Mouse (Mus musculus): ENCODE results near the gene Kcnh7.
"Not testable (repeated sequence)": the region's sequence is repeated elsewhere in the genome, so short reads cannot be mapped to it uniquely, and the experiment has no call there.

Kcnh7 gene

GRCm38 (mm10) chr2:62717270-62717669 is 466.8 kb downstream of the Kcnh7 start:
- no peak for DNase-seq (ENCODE audit: low spot score in 2 of 2)

- DNase-seq (ENCODE audit: low spot score in 2 of 2): no peak
Observed at GRCm38 (mm10) chr2:62715260-62715659, 468.8 kb downstream of the Kcnh7 start.

- DNase-seq (ENCODE audit: low spot score in 2 of 2): not testable (repeated sequence)
Observed at GRCm38 (mm10) chr2:62714362-62714761, 469.7 kb downstream of the Kcnh7 start.

- no peak for DNase-seq (ENCODE audit: low spot score in 2 of 2)
Observed at GRCm38 (mm10) chr2:62709633-62710032, 474.5 kb downstream of the Kcnh7 start.

- no peak for DNase-seq (ENCODE audit: low spot score in 2 of 2)
Observed at GRCm38 (mm10) chr2:62706313-62706712, 477.8 kb downstream of the Kcnh7 start.

GRCm38 (mm10) chr2:62685934-62686333 is 498.2 kb downstream of the Kcnh7 start:
- DNase-seq (ENCODE audit: low spot score in 2 of 2): no peak

- no peak for DNase-seq (ENCODE audit: low spot score in 2 of 2)
Observed at GRCm38 (mm10) chr2:62684989-62685595, 499.0 kb downstream of the Kcnh7 start.

GRCm38 (mm10) chr2:62681667-62682066 is 502.4 kb downstream of the Kcnh7 start:
- DNase-seq (ENCODE audit: low spot score in 2 of 2): no peak

GRCm38 (mm10) chr2:62672788-62673187 is 511.3 kb downstream of the Kcnh7 start:
- no peak for DNase-seq (ENCODE audit: low spot score in 2 of 2)

GRCm38 (mm10) chr2:62670767-62671166 is 513.3 kb downstream of the Kcnh7 start:
- no peak for DNase-seq (ENCODE audit: low spot score in 2 of 2)

- no peak for DNase-seq (ENCODE audit: low spot score in 2 of 2)
Observed at GRCm38 (mm10) chr2:62670301-62670700, 513.8 kb downstream of the Kcnh7 start.

GRCm38 (mm10) chr2:62669848-62670247 is 514.2 kb downstream of the Kcnh7 start:
- DNase-seq (ENCODE audit: low spot score in 2 of 2): no peak

- DNase-seq (ENCODE audit: low spot score in 2 of 2): no peak
Observed at GRCm38 (mm10) chr2:62665536-62665935, 518.6 kb downstream of the Kcnh7 start.

- no peak for DNase-seq (ENCODE audit: low spot score in 2 of 2)
Observed at GRCm38 (mm10) chr2:62664839-62665238, 519.2 kb downstream of the Kcnh7 start.

GRCm38 (mm10) chr2:62664135-62664670 is 519.9 kb downstream of the Kcnh7 start, which contains the start of gene Gca:
Gene Gca, plus strand, starts transcription at chr2:62664285.
- DNase-seq (ENCODE audit: low spot score in 2 of 2): peak; percentile 48 to 71

GRCm38 (mm10) chr2:62662560-62662959 is 521.5 kb downstream of the Kcnh7 start:
- no peak for DNase-seq (ENCODE audit: low spot score in 2 of 2)

- DNase-seq (ENCODE audit: low spot score in 2 of 2): no peak
Observed at GRCm38 (mm10) chr2:62660565-62660964, 523.5 kb downstream of the Kcnh7 start.

- no peak for DNase-seq (ENCODE audit: low spot score in 2 of 2)
Observed at GRCm38 (mm10) chr2:62656072-62656471, 528.0 kb downstream of the Kcnh7 start.

GRCm38 (mm10) chr2:62654519-62655338 is 529.4 kb downstream of the Kcnh7 start:
- DNase-seq (ENCODE audit: low spot score in 2 of 2): peak in 1 of 2 experiments; percentile 39

GRCm38 (mm10) chr2:62652466-62652865 is 531.6 kb downstream of the Kcnh7 start:
- no peak for DNase-seq (ENCODE audit: low spot score in 2 of 2)

GRCm38 (mm10) chr2:62651890-62652289 is 532.2 kb downstream of the Kcnh7 start:
- DNase-seq (ENCODE audit: low spot score in 2 of 2): no peak

GRCm38 (mm10) chr2:62646671-62647289 is 537.3 kb downstream of the Kcnh7 start:
- DNase-seq (ENCODE audit: low spot score in 2 of 2): no peak

Data from thymus, postnatal 10 days (tissue).